ENCODE assay signal across 9 mouse cellular contexts in the genomic region with DNA sequence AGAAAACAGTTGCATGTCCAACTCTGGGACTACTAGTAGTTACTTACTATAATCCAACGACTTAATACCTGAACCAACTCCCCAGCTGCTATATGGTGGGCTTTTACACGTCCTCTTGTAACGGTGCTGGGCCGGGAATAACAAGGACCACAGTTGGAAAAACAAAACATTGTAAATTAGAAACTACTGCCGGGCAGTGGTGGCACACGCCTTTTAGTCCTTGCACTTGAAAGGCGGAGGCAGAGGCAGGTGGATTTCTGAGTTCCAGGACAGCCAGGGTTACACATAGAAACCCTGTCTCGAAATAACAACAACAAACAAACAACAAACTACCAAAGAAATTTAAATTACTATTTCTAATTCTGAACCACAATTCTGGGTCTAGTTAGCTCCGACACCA. TPM values are rescaled to one million over a fixed set of nuclear protein-coding genes. Genes with fewer than 3 reads are reported as not detected.
DNase-seq lines count a peak whose midpoint lies in the region; ATAC-seq and TF ChIP-seq lines count a peak whose summit lies in the region.
"Had no signal": no experiment of that assay in that cellular context is flagged by ENCODE, and none has a peak within 500 bp of the region (broad histone marks: within the 10 kb centered on the region; RNA-seq: fewer than 3 reads in every experiment).

No protein-coding gene starts in this region.

- H3K4me2 ChIP-seq in kidney, embryonic 15.5 days, result peak overlapping the region; percentile 67
- peak overlapping the region; percentile 94 for H3K4me2 ChIP-seq in hindbrain, embryonic 16.5 days (ENCODE audit: low read length)
- peak overlapping the region; percentile 67 for H3K4me2 ChIP-seq in midbrain, postnatal 0 days (ENCODE audit: low read depth, low read length, poor library complexity, severe bottlenecking)

- WGBS in kidney, embryonic 15.5 days, result 1% methylated on average over 9 of the region's 9 CpGs
- WGBS in hindbrain, embryonic 16.5 days, result 3% methylated on average over 9 of the region's 9 CpGs
- 5% methylated on average over 9 of the region's 9 CpGs for WGBS in midbrain, postnatal 0 days

- H3K27me3 ChIP-seq in kidney, embryonic 15.5 days, result no peaks in the 10 kb centered on the region
- no peaks in the 10 kb centered on the region for H3K27me3 ChIP-seq in hindbrain, embryonic 16.5 days (replicated peaks; ENCODE audit: control insufficient read depth, insufficient read depth, low read length)
- no peaks in the 10 kb centered on the region for H3K27me3 ChIP-seq in midbrain, postnatal 0 days (ENCODE audit: insufficient read depth, low read length)

- H3K4me1 ChIP-seq in kidney, embryonic 15.5 days, result peaks cover 19% of the 10 kb centered on the region
- H3K4me1 ChIP-seq in brown adipose tissue, adult 24 weeks (ENCODE audit: control insufficient read depth, insufficient read depth, insufficient read length, low read length), result peaks cover 6% of the 10 kb centered on the region
- H3K4me1 ChIP-seq in hindbrain, embryonic 16.5 days (ENCODE audit: control insufficient read depth, insufficient read depth, low read depth, low read length), result peaks cover 23% of the 10 kb centered on the region
- 0 out of 2 replicates have a peak, but pooled peaks cover 7% of the 10 kb centered on the region for H3K4me1 ChIP-seq in midbrain, postnatal 0 days (ENCODE audit: insufficient read depth, low read length)

- no peak for DNase-seq in kidney, postnatal 36 days
- no peak for DNase-seq in midbrain, postnatal 0 days (ENCODE audit: low spot score)
- DNase-seq in right cerebral cortex, adult 18-20 months, result no peak
- no peak for DNase-seq in spleen, adult 18-20 months
- DNase-seq in gastrocnemius, postnatal 4 days (ENCODE audit: low spot score in 2 of 2), result no peak

- H3K36me3 ChIP-seq in kidney, embryonic 15.5 days, result peaks cover 35% of the 10 kb centered on the region
- H3K36me3 ChIP-seq in hindbrain, embryonic 16.5 days (ENCODE audit: control insufficient read depth, insufficient read depth, low read length), result peaks cover 8% of the 10 kb centered on the region
- H3K36me3 ChIP-seq in midbrain, postnatal 0 days (ENCODE audit: insufficient read depth, low read length), result peaks cover 8% of the 10 kb centered on the region; the same call in 1 of the 2 replicates

- H3K4me3 ChIP-seq in kidney, embryonic 15.5 days (replicated peaks), result peak overlapping the region; percentile 57
- peak overlapping the region; percentile 71 for H3K4me3 ChIP-seq in brown adipose tissue, adult 24 weeks (ENCODE audit: insufficient read depth, low read depth, low read length)
- H3K4me3 ChIP-seq in hindbrain, embryonic 16.5 days (ENCODE audit: low read length), result peak overlapping the region; percentile 51
- H3K4me3 ChIP-seq in midbrain, postnatal 0 days (ENCODE audit: low read depth, low read length), result peak overlapping the region; percentile 50

- H3K9ac ChIP-seq in kidney, embryonic 15.5 days, result peak overlapping the region; percentile 37
- H3K9ac ChIP-seq in hindbrain, embryonic 16.5 days (ENCODE audit: low read depth, low read length), result peak overlapping the region; percentile 55
- peak overlapping the region; percentile 48 for H3K9ac ChIP-seq in midbrain, postnatal 0 days (replicated peaks; ENCODE audit: low read length, poor library complexity, severe bottlenecking)

- ATAC-seq in kidney, embryonic 15.5 days (replicated peaks; ENCODE audit: low FRiP score), result peak; percentile 15; the same call in 1 of the 2 replicates
- ATAC-seq in hindbrain, embryonic 16.5 days, result peak; percentile 6
- 0 out of 2 replicates have a peak, but pooled peaks have one; percentile 8 for ATAC-seq in midbrain, postnatal 0 days (ENCODE audit: low FRiP score)

- H3K27ac ChIP-seq in kidney, embryonic 15.5 days, result no peak overlapping the region
- H3K27ac ChIP-seq in brown adipose tissue, adult 24 weeks (replicated peaks; ENCODE audit: low read depth, low read length), result peak overlapping the region; percentile 58
- H3K27ac ChIP-seq in hindbrain, embryonic 16.5 days (ENCODE audit: low read depth, low read length), result 0 out of 2 replicates have a peak overlapping the region, but pooled peaks have one; percentile 0
- H3K27ac ChIP-seq in midbrain, postnatal 0 days (ENCODE audit: low read depth, low read length), result no peak overlapping the region

- TF ChIP-seq CTCF in midbrain, postnatal 0 days (IDR thresholded peaks at IDR 0.05), result no peak

- H3K9me3 ChIP-seq in kidney, embryonic 15.5 days (replicated peaks), result no peaks in the 10 kb centered on the region
- no peaks in the 10 kb centered on the region for H3K9me3 ChIP-seq in hindbrain, embryonic 16.5 days (ENCODE audit: control insufficient read depth, low read length)
- H3K9me3 ChIP-seq in midbrain, postnatal 0 days (ENCODE audit: low read length), result no peaks in the 10 kb centered on the region

RNA-seq across cellular contexts. Expression of gene Clp1, which starts 0.4 kb away (rescaled TPM):
- polyA plus RNA-seq in kidney, embryonic 15.5 days (2015; fragmentation: Nextera tagmentation; extraction: Ambion mirVana), result 29.1 and 31.6 TPM in 2 replicates
- 9.4 and 13.7 TPM in 2 replicates for polyA plus RNA-seq in brown adipose tissue, adult 24 weeks (2012; ENCODE audit: insufficient read depth, insufficient read length, missing spikeins)
- polyA plus RNA-seq in hindbrain, embryonic 16.5 days (2015; fragmentation: Nextera tagmentation; extraction: Ambion mirVana), result 18.7 and 20.5 TPM in 2 replicates
- 12.6 TPM in 2 replicates for total RNA-seq in midbrain, postnatal 0 days (2014; rRNA removed)
- 12.5 and 13.4 TPM in 2 replicates for polyA plus RNA-seq in midbrain, postnatal 0 days (2015; fragmentation: Nextera tagmentation; extraction: Ambion mirVana)
- total RNA-seq in gastrocnemius, postnatal 4 days (2021), result 1 to 10 TPM; 6.8 to 8.6 TPM

RNA-seq across cellular contexts. Expression of gene Ypel4, which starts 7.1 kb away (rescaled TPM):
- 8.7 and 9.4 TPM in 2 replicates for polyA plus RNA-seq in kidney, embryonic 15.5 days (2015; fragmentation: Nextera tagmentation; extraction: Ambion mirVana)
- polyA plus RNA-seq in brown adipose tissue, adult 24 weeks (2012; ENCODE audit: insufficient read depth, insufficient read length, missing spikeins), result not detected in 2 replicates
- polyA plus RNA-seq in hindbrain, embryonic 16.5 days (2015; fragmentation: Nextera tagmentation; extraction: Ambion mirVana), result 16.9 and 19.9 TPM in 2 replicates
- 12.9 and 15.0 TPM in 2 replicates for total RNA-seq in midbrain, postnatal 0 days (2014; rRNA removed)
- 14.3 and 14.7 TPM in 2 replicates for polyA plus RNA-seq in midbrain, postnatal 0 days (2015; fragmentation: Nextera tagmentation; extraction: Ambion mirVana)
- under 1 TPM; 0.74 to 0.78 TPM for total RNA-seq in gastrocnemius, postnatal 4 days (2021)

RNA-seq across cellular contexts. Expression of gene Zdhhc5, which starts 11.7 kb away (rescaled TPM):
- 29.8 and 30.2 TPM in 2 replicates for polyA plus RNA-seq in kidney, embryonic 15.5 days (2015; fragmentation: Nextera tagmentation; extraction: Ambion mirVana)
- polyA plus RNA-seq in brown adipose tissue, adult 24 weeks (2012; ENCODE audit: insufficient read depth, insufficient read length, missing spikeins), result 25.5 and 40.4 TPM in 2 replicates
- polyA plus RNA-seq in hindbrain, embryonic 16.5 days (2015; fragmentation: Nextera tagmentation; extraction: Ambion mirVana), result 15.2 and 18.2 TPM in 2 replicates
- total RNA-seq in midbrain, postnatal 0 days (2014; rRNA removed), result 39.0 and 39.4 TPM in 2 replicates
- polyA plus RNA-seq in midbrain, postnatal 0 days (2015; fragmentation: Nextera tagmentation; extraction: Ambion mirVana), result 14.5 and 17.9 TPM in 2 replicates
- 10 to 100 TPM; 45.1 to 50.9 TPM for total RNA-seq in gastrocnemius, postnatal 4 days (2021)

RNA-seq across cellular contexts. Expression of gene Gm19426, which starts 16.7 kb away (rescaled TPM):
- polyA plus RNA-seq in kidney, embryonic 15.5 days (2015; fragmentation: Nextera tagmentation; extraction: Ambion mirVana), result 13.2 and 13.7 TPM in 2 replicates
- not detected in 2 replicates for polyA plus RNA-seq in brown adipose tissue, adult 24 weeks (2012; ENCODE audit: insufficient read depth, insufficient read length, missing spikeins)
- 4.9 and 6.7 TPM in 2 replicates for polyA plus RNA-seq in hindbrain, embryonic 16.5 days (2015; fragmentation: Nextera tagmentation; extraction: Ambion mirVana)
- total RNA-seq in midbrain, postnatal 0 days (2014; rRNA removed), result 0.88 and 1.1 TPM in 2 replicates
- 2.1 and 2.4 TPM in 2 replicates for polyA plus RNA-seq in midbrain, postnatal 0 days (2015; fragmentation: Nextera tagmentation; extraction: Ambion mirVana)
- total RNA-seq in gastrocnemius, postnatal 4 days (2021), result 1 to 10 TPM; 4.0 to 6.3 TPM
- total RNA-seq: hematopoietic stem cell, adult 5-6 weeks had no signal

RNA-seq across cellular contexts. Expression of gene Tmx2, which starts 47.8 kb away (rescaled TPM):
- 174 and 179 TPM in 2 replicates for polyA plus RNA-seq in kidney, embryonic 15.5 days (2015; fragmentation: Nextera tagmentation; extraction: Ambion mirVana)
- 99.9 and 101 TPM in 2 replicates for polyA plus RNA-seq in brown adipose tissue, adult 24 weeks (2012; ENCODE audit: insufficient read depth, insufficient read length, missing spikeins)
- 342 and 364 TPM in 2 replicates for polyA plus RNA-seq in hindbrain, embryonic 16.5 days (2015; fragmentation: Nextera tagmentation; extraction: Ambion mirVana)
- 149 and 154 TPM in 2 replicates for total RNA-seq in midbrain, postnatal 0 days (2014; rRNA removed)
- 303 and 328 TPM in 2 replicates for polyA plus RNA-seq in midbrain, postnatal 0 days (2015; fragmentation: Nextera tagmentation; extraction: Ambion mirVana)
- 10 to 100 TPM; 46.6 to 48.5 TPM for total RNA-seq in gastrocnemius, postnatal 4 days (2021)

Comparison
In these comparisons a context has a peak if more than half of its experiments do, and no peak if none do; other contexts are left out.
1. H3K27ac ChIP-seq: peak in brown adipose tissue, adult 24 weeks (single experiment) and hindbrain, embryonic 16.5 days (single experiment); none in kidney, embryonic 15.5 days (single experiment) and midbrain, postnatal 0 days (single experiment).
2. Peak in every context shown above with its lines, with median percentiles within 50 percentile points of each other: ATAC-seq, H3K4me2 ChIP-seq, H3K4me3 ChIP-seq and H3K9ac ChIP-seq.